Mouse (Mus musculus): ENCODE measurements around the gene Tex2. TPM values are rescaled to one million over a fixed set of nuclear protein-coding genes. Genes with fewer than 3 reads are reported as not detected.

Gene Tex2
- polyA plus RNA-seq, 1 experiment from 2014 or later, result 10.9 TPM

- H3K9me3 ChIP-seq, result no peaks in the 10 kb centered on the region
- 49% methylated on average over 9 of the region's 9 CpGs for WGBS
- H3K27me3 ChIP-seq, result no peaks in the 10 kb centered on the region
- H3K36me3 ChIP-seq, result no peaks in the 10 kb centered on the region
- peak overlapping the region; percentile 79 for H3K27ac ChIP-seq
- H3K9ac ChIP-seq, result no peak overlapping the region
- H3K4me1 ChIP-seq, result peaks cover 26% of the 10 kb centered on the region
- no peak; the same call in 1 of the 2 replicates for ATAC-seq (ENCODE audit: insufficient number of reproducible peaks, low FRiP score, low TSS enrichment, low read depth)
- no peak overlapping the region for H3K4me2 ChIP-seq
- H3K4me3 ChIP-seq, result no peak overlapping the region
These were observed 39.6 kb downstream of the Tex2 start for GRCm38 (mm10) chr11:106573476-106574240.

GRCm38 (mm10) chr11:106572958-106573357 is 40.3 kb downstream of the Tex2 start:
- H3K36me3 ChIP-seq, result 0 out of 2 replicates have a peak, but pooled peaks cover 4% of the 10 kb centered on the region
- WGBS, result 40% methylated on average over 9 of the region's 9 CpGs
- no peaks in the 10 kb centered on the region for H3K27me3 ChIP-seq
- no peak overlapping the region for H3K4me3 ChIP-seq
- no peak overlapping the region for H3K4me2 ChIP-seq
- H3K9me3 ChIP-seq, result no peaks in the 10 kb centered on the region
- ATAC-seq (ENCODE audit: insufficient number of reproducible peaks, low FRiP score, low TSS enrichment, low read depth), result no peak
- peaks cover 29% of the 10 kb centered on the region for H3K4me1 ChIP-seq
- peak overlapping the region; percentile 79 for H3K27ac ChIP-seq
- no peak overlapping the region for H3K9ac ChIP-seq

GRCm38 (mm10) chr11:106572020-106572782 is 41.0 kb downstream of the Tex2 start:
- Histone ChIP-seq H3K36me3 (peaks cover 10% of the 10 kb centered on the region), H3K4me1 (peaks cover 29% of the 10 kb centered on the region), H3K27me3 (no peaks in the 10 kb centered on the region), H3K9me3 (no peaks in the 10 kb centered on the region), H3K4me2 (no peak overlapping the region), H3K27ac (peak overlapping the region; percentile 79), H3K9ac (no peak overlapping the region), H3K4me3 (no peak overlapping the region)
- ATAC-seq (ENCODE audit: insufficient number of reproducible peaks, low FRiP score, low TSS enrichment, low read depth), result no peak
- 32% methylated on average over 15 of the region's 15 CpGs for WGBS

- Histone ChIP-seq H3K9me3 (no peaks in the 10 kb centered on the region), H3K4me3 (no peak overlapping the region), H3K9ac (no peak overlapping the region), H3K27me3 (no peaks in the 10 kb centered on the region), H3K27ac (peak overlapping the region; percentile 48; the same call in 1 of the 2 replicates), H3K4me1 (peaks cover 29% of the 10 kb centered on the region), H3K4me2 (no peak overlapping the region), H3K36me3 (peaks cover 19% of the 10 kb centered on the region)
- WGBS, result 71% methylated on average over 11 of the region's 11 CpGs
- ATAC-seq (ENCODE audit: insufficient number of reproducible peaks, low FRiP score, low TSS enrichment, low read depth), result no peak
These were observed 41.9 kb downstream of the Tex2 start for GRCm38 (mm10) chr11:106571026-106571983.

- no peak overlapping the region for H3K4me2 ChIP-seq
- H3K36me3 ChIP-seq, result peaks cover 23% of the 10 kb centered on the region
- H3K9me3 ChIP-seq, result no peaks in the 10 kb centered on the region
- H3K4me3 ChIP-seq, result no peak overlapping the region
- 83% methylated on average over 14 of the region's 14 CpGs for WGBS
- no peak overlapping the region for H3K27ac ChIP-seq
- no peak overlapping the region for H3K9ac ChIP-seq
- no peaks in the 10 kb centered on the region for H3K27me3 ChIP-seq
- no peak for ATAC-seq (ENCODE audit: insufficient number of reproducible peaks, low FRiP score, low TSS enrichment, low read depth)
- H3K4me1 ChIP-seq, result peaks cover 23% of the 10 kb centered on the region
These were observed 44.8 kb downstream of the Tex2 start for GRCm38 (mm10) chr11:106568329-106568960.

GRCm38 (mm10) chr11:106566040-106566785 is 47.0 kb downstream of the Tex2 start:
- H3K9ac ChIP-seq, result no peak overlapping the region
- no peaks in the 10 kb centered on the region for H3K9me3 ChIP-seq
- ATAC-seq (ENCODE audit: insufficient number of reproducible peaks, low FRiP score, low TSS enrichment, low read depth), result no peak
- H3K4me3 ChIP-seq, result no peak overlapping the region
- 0 out of 2 replicates have a peak, but pooled peaks cover 6% of the 10 kb centered on the region for H3K4me1 ChIP-seq
- H3K27ac ChIP-seq, result no peak overlapping the region
- H3K27me3 ChIP-seq, result no peaks in the 10 kb centered on the region
- H3K36me3 ChIP-seq, result peaks cover 23% of the 10 kb centered on the region
- H3K4me2 ChIP-seq, result no peak overlapping the region
- WGBS, result 94% methylated on average over 8 of the region's 8 CpGs

- Histone ChIP-seq H3K4me1 (0 out of 2 replicates have a peak, but pooled peaks cover 6% of the 10 kb centered on the region), H3K27ac (no peak overlapping the region), H3K9me3 (no peaks in the 10 kb centered on the region), H3K4me3 (no peak overlapping the region), H3K27me3 (no peaks in the 10 kb centered on the region), H3K36me3 (peaks cover 23% of the 10 kb centered on the region), H3K4me2 (no peak overlapping the region), H3K9ac (no peak overlapping the region)
- ATAC-seq (ENCODE audit: insufficient number of reproducible peaks, low FRiP score, low TSS enrichment, low read depth), result no peak
- 72% methylated on average over 12 of the region's 12 CpGs for WGBS
These were observed 49.0 kb downstream of the Tex2 start for GRCm38 (mm10) chr11:106564261-106564660.

- no peaks in the 10 kb centered on the region for H3K27me3 ChIP-seq
- no peak for ATAC-seq (ENCODE audit: insufficient number of reproducible peaks, low FRiP score, low TSS enrichment, low read depth)
- 84% methylated on average over 4 of the region's 4 CpGs for WGBS
- no peak overlapping the region for H3K9ac ChIP-seq
- no peak overlapping the region for H3K27ac ChIP-seq
- no peak overlapping the region for H3K4me2 ChIP-seq
- H3K36me3 ChIP-seq, result peaks cover 17% of the 10 kb centered on the region
- no peak overlapping the region for H3K4me3 ChIP-seq
- H3K4me1 ChIP-seq, result peaks cover 4% of the 10 kb centered on the region; the same call in 1 of the 2 replicates
- H3K9me3 ChIP-seq, result no peaks in the 10 kb centered on the region
These were observed 50.5 kb downstream of the Tex2 start for GRCm38 (mm10) chr11:106562707-106563106.

GRCm38 (mm10) chr11:106559773-106560172 is 53.5 kb downstream of the Tex2 start:
- Histone ChIP-seq H3K4me3 (no peak overlapping the region), H3K27ac (no peak overlapping the region), H3K4me2 (no peak overlapping the region), H3K36me3 (no peaks in the 10 kb centered on the region), H3K4me1 (peaks cover 27% of the 10 kb centered on the region), H3K9ac (no peak overlapping the region), H3K27me3 (no peaks in the 10 kb centered on the region), H3K9me3 (no peaks in the 10 kb centered on the region)
- 75% methylated on average over 7 of the region's 7 CpGs for WGBS
- no peak for ATAC-seq (ENCODE audit: insufficient number of reproducible peaks, low FRiP score, low TSS enrichment, low read depth)

GRCm38 (mm10) chr11:106558008-106558407 is 55.2 kb downstream of the Tex2 start:
- no peaks in the 10 kb centered on the region for H3K36me3 ChIP-seq
- no peak overlapping the region for H3K4me3 ChIP-seq
- no peak for ATAC-seq (ENCODE audit: insufficient number of reproducible peaks, low FRiP score, low TSS enrichment, low read depth)
- peaks cover 25% of the 10 kb centered on the region for H3K4me1 ChIP-seq
- no peak overlapping the region for H3K9ac ChIP-seq
- H3K27ac ChIP-seq, result no peak overlapping the region
- H3K9me3 ChIP-seq, result no peaks in the 10 kb centered on the region
- 72% methylated on average over 4 of the region's 4 CpGs for WGBS
- no peaks in the 10 kb centered on the region for H3K27me3 ChIP-seq
- H3K4me2 ChIP-seq, result no peak overlapping the region

Measured in limb, embryonic 15.5 days (tissue).